Mouse (Mus musculus) heart, postnatal 25 days (tissue): ENCODE measurements around the gene Tmem38b. TPM values are rescaled to one million over a fixed set of nuclear protein-coding genes. Genes with fewer than 3 reads are reported as not detected.

Experiments used
- DNase-seq: peaks from one replicate; pipeline ENCODE4 v3.0.0; 2022; ENCODE audit warnings: low spot score
- intact Hi-C: fragments of 180-260 bp; cut with DNase I; formaldehyde crosslinking; loops from one replicate; pipeline ENCODE4 v1.15.1; 2025
- total RNA-seq, 2 experiments: library from RNA; stranded (reverse); gene quantifications; 2 replicates each; pipeline ENCODE4 v1.2.3; 2021

Gene Tmem38b
- total RNA-seq, 2 experiments from 2014 or later: 18.2 to 19.3 TPM

- no peak for DNase-seq
- intact Hi-C loops: no loop called here
Measured at GRCm38 (mm10) chr4:53878542-53879417, 52.9 kb downstream of the Tmem38b start.

GRCm38 (mm10) chr4:53882921-53883682 lies 57.3 kb downstream of the Tmem38b start:
- DNase-seq: no peak
- intact Hi-C loops: no loop called here

GRCm38 (mm10) chr4:53884351-53885245 lies 58.8 kb downstream of the Tmem38b start:
- intact Hi-C loops: loop anchor here (1.0 to 2.0 kb wide), 2 partner anchors 32 to 1356 kb away; no protein-coding TSS in a partner anchor
- DNase-seq: no peak

- DNase-seq: no peak
Measured at GRCm38 (mm10) chr4:53886342-53887088, 60.7 kb downstream of the Tmem38b start.

GRCm38 (mm10) chr4:53895335-53895734 lies 69.5 kb downstream of the Tmem38b start:
- intact Hi-C loops: no loop called here
- no peak for DNase-seq

More at GRCm38 (mm10) chr4:53886342-53887088, 60.7 kb downstream of the Tmem38b start:
- intact Hi-C loops: no loop called here

GRCm38 (mm10) chr4:53896150-53896833 lies 70.4 kb downstream of the Tmem38b start:
- intact Hi-C loops: no loop called here
- no peak for DNase-seq

GRCm38 (mm10) chr4:53900386-53900971 lies 74.6 kb downstream of the Tmem38b start:
- no peak for DNase-seq
- intact Hi-C loops: no loop called here

GRCm38 (mm10) chr4:53904335-53904734 lies 78.5 kb downstream of the Tmem38b start:
- intact Hi-C loops: no loop called here
- no peak for DNase-seq

GRCm38 (mm10) chr4:53905537-53905936 lies 79.7 kb downstream of the Tmem38b start:
- intact Hi-C loops: no loop called here
- no peak for DNase-seq

GRCm38 (mm10) chr4:53907071-53907470 lies 81.2 kb downstream of the Tmem38b start:
- intact Hi-C loops: no loop called here
- DNase-seq: no peak

Other genes with a start within 250 kb of the Tmem38b start
- 10 to 100 TPM; 46.3 to 46.8 TPM for gene Fsd1l, start 194.6 kb upstream of the Tmem38b start, total RNA-seq
- 10 to 100 TPM; 15.7 to 17.4 TPM for gene Fktn, start 112.0 kb upstream of the Tmem38b start, total RNA-seq
- under 1 TPM in 1 of 2 experiments, not detected in 1; 0.16 TPM for gene Tal2, start 46.3 kb upstream of the Tmem38b start, total RNA-seq